8 mouse cellular contexts compared by ENCODE assay signal in genomic region chr6:47953191-47953726, GRCm38 (mm10). TPM values are rescaled to one million over a fixed set of nuclear protein-coding genes. Genes with fewer than 3 reads are reported as not detected.
DNase-seq lines count a peak whose midpoint lies in the region; ATAC-seq and TF ChIP-seq lines count a peak whose summit lies in the region.

Gene Zfp956 (plus strand): TSS chr6:47953390.

- TF ChIP-seq POLR2A in kidney, adult 2 months (IDR thresholded peaks at IDR 0.05; ENCODE audit: low read depth, low read length): peak; percentile 42
- peak; percentile 32 for TF ChIP-seq POLR2A in spleen, adult 2 months (IDR thresholded peaks at IDR 0.05; ENCODE audit: low read depth, low read length)

- ATAC-seq in embryonic facial prominence, embryonic 13.5 days (ENCODE audit: insufficient number of reproducible peaks, insufficient read depth, low FRiP score, low TSS enrichment, low read depth): peak; percentile 98
- peak; percentile 98 for ATAC-seq in limb, embryonic 12.5 days (ENCODE audit: insufficient number of reproducible peaks, insufficient read depth, low FRiP score, low TSS enrichment, low read depth)
- peak; percentile 100 for ATAC-seq in midbrain, embryonic 15.5 days (replicated peaks)

- DNase-seq in 3134 (ENCODE audit: extremely low read depth, insufficient read length, low spot score): peak; percentile 86
- peak; percentile 96 for DNase-seq in adrenal gland, postnatal 36 days
- DNase-seq in heart, adult 18-20 months: peak; percentile 96 to 97
- DNase-seq in kidney, adult 2 months: peak; percentile 98
- peak; percentile 79 to 95 for DNase-seq in spleen, adult 2 months (ENCODE audit: low read depth in 1 of 2, low spot score in 2 of 2)

- H3K9ac ChIP-seq in embryonic facial prominence, embryonic 13.5 days: peak within 1 kb of the TSS; percentile 83
- H3K9ac ChIP-seq in limb, embryonic 12.5 days (replicated peaks): peak within 1 kb of the TSS; percentile 72
- peak within 1 kb of the TSS; percentile 77 for H3K9ac ChIP-seq in midbrain, embryonic 15.5 days

- 0 out of 2 replicates have a peak, but pooled peaks have one; percentile 4 for TF ChIP-seq CTCF in kidney, adult 2 months (conservative IDR thresholded peaks at IDR 0.05; ENCODE audit: insufficient read depth, insufficient read length, low read depth, low read length)
- TF ChIP-seq CTCF in spleen, adult 2 months (IDR thresholded peaks at IDR 0.05; ENCODE audit: extremely low read depth, insufficient read depth, insufficient read length, insufficient replicate concordance): no peak

- H3K36me3 ChIP-seq in embryonic facial prominence, embryonic 13.5 days: peaks cover 37% of the 10 kb centered on the region
- no peaks in the 10 kb centered on the region for H3K36me3 ChIP-seq in kidney, adult 2 months (ENCODE audit: control insufficient read depth, insufficient read depth, low read length)
- peaks cover 37% of the 10 kb centered on the region for H3K36me3 ChIP-seq in limb, embryonic 12.5 days
- H3K36me3 ChIP-seq in midbrain, embryonic 15.5 days (replicated peaks): 0 out of 2 replicates have a peak, but pooled peaks cover 6% of the 10 kb centered on the region
- peaks cover 5% of the 10 kb centered on the region; the same call in 1 of the 2 replicates for H3K36me3 ChIP-seq in spleen, adult 2 months (ENCODE audit: control insufficient read depth, insufficient read depth, low read length)

- under 1% methylated on average over 31 of the region's 31 CpGs for WGBS in embryonic facial prominence, embryonic 13.5 days
- WGBS in kidney, adult 2 months: under 1% methylated on average over 31 of the region's 31 CpGs
- under 1% methylated on average over 31 of the region's 31 CpGs for WGBS in limb, embryonic 12.5 days
- WGBS in midbrain, embryonic 15.5 days: under 1% methylated on average over 31 of the region's 31 CpGs
- under 1% methylated on average over 31 of the region's 31 CpGs for WGBS in spleen, adult 2 months

- H3K27me3 ChIP-seq in embryonic facial prominence, embryonic 13.5 days: no peaks in the 10 kb centered on the region
- no peaks in the 10 kb centered on the region for H3K27me3 ChIP-seq in kidney, adult 2 months (replicated peaks; ENCODE audit: control insufficient read depth, insufficient read depth, low read length)
- H3K27me3 ChIP-seq in limb, embryonic 12.5 days: no peaks in the 10 kb centered on the region
- H3K27me3 ChIP-seq in midbrain, embryonic 15.5 days (replicated peaks): no peaks in the 10 kb centered on the region
- no peaks in the 10 kb centered on the region for H3K27me3 ChIP-seq in spleen, adult 2 months (ENCODE audit: control insufficient read depth, insufficient read depth, low read length)

- H3K4me2 ChIP-seq in embryonic facial prominence, embryonic 13.5 days: peak within 1 kb of the TSS; percentile 79
- peak within 1 kb of the TSS; percentile 81 for H3K4me2 ChIP-seq in limb, embryonic 12.5 days
- peak within 1 kb of the TSS; percentile 64 for H3K4me2 ChIP-seq in midbrain, embryonic 15.5 days

- H3K9me3 ChIP-seq in embryonic facial prominence, embryonic 13.5 days: no peaks in the 10 kb centered on the region
- H3K9me3 ChIP-seq in limb, embryonic 12.5 days: no peaks in the 10 kb centered on the region
- no peaks in the 10 kb centered on the region for H3K9me3 ChIP-seq in midbrain, embryonic 15.5 days

- peak within 1 kb of the TSS; percentile 78 for H3K27ac ChIP-seq in embryonic facial prominence, embryonic 13.5 days
- H3K27ac ChIP-seq in kidney, adult 2 months (ENCODE audit: insufficient read depth, low read depth, low read length): 0 out of 2 replicates have a peak within 1 kb of the TSS, but pooled peaks have one; percentile 20
- peak within 1 kb of the TSS; percentile 82 for H3K27ac ChIP-seq in limb, embryonic 12.5 days
- H3K27ac ChIP-seq in midbrain, embryonic 15.5 days: peak within 1 kb of the TSS; percentile 79
- H3K27ac ChIP-seq in spleen, adult 2 months (ENCODE audit: insufficient read depth, low read length): peak within 1 kb of the TSS; percentile 53

- H3K4me1 ChIP-seq in embryonic facial prominence, embryonic 13.5 days: peaks cover 14% of the 10 kb centered on the region
- peaks cover 4% of the 10 kb centered on the region; the same call in 1 of the 2 replicates for H3K4me1 ChIP-seq in kidney, adult 2 months (ENCODE audit: control insufficient read depth, insufficient read depth, low read length)
- peaks cover 14% of the 10 kb centered on the region for H3K4me1 ChIP-seq in limb, embryonic 12.5 days (replicated peaks)
- H3K4me1 ChIP-seq in midbrain, embryonic 15.5 days: peaks cover 18% of the 10 kb centered on the region
- peaks cover 7% of the 10 kb centered on the region; the same call in 1 of the 2 replicates for H3K4me1 ChIP-seq in spleen, adult 2 months (ENCODE audit: control insufficient read depth, insufficient read depth, insufficient read length)

- H3K4me3 ChIP-seq in embryonic facial prominence, embryonic 13.5 days: peak within 1 kb of the TSS; percentile 73
- H3K4me3 ChIP-seq in kidney, adult 2 months (ENCODE audit: insufficient read depth, low read depth, low read length): peak within 1 kb of the TSS; percentile 98
- H3K4me3 ChIP-seq in limb, embryonic 12.5 days (replicated peaks): peak within 1 kb of the TSS; percentile 63
- peak within 1 kb of the TSS; percentile 76 for H3K4me3 ChIP-seq in midbrain, embryonic 15.5 days
- peak within 1 kb of the TSS; percentile 75 for H3K4me3 ChIP-seq in spleen, adult 2 months (ENCODE audit: extremely low read depth, insufficient read depth, insufficient read length)

RNA-seq across cellular contexts. Expression of gene Zfp956, which starts in this region (rescaled TPM):
- total RNA-seq in adrenal gland, postnatal 36 days (2021): 1 to 10 TPM; 5.2 to 5.7 TPM
- 14.4 and 15.3 TPM in 2 replicates for polyA plus RNA-seq in embryonic facial prominence, embryonic 13.5 days (2015; fragmentation: Nextera tagmentation; extraction: Ambion mirVana)
- 1 to 10 TPM; 1.6 to 1.9 TPM for total RNA-seq in heart, adult 18-20 months (2021)
- polyA plus RNA-seq in kidney, adult 2 months (2012; rRNA removed): 6.7 and 9.4 TPM in 2 replicates
- 12.3 and 13.3 TPM in 2 replicates for polyA plus RNA-seq in limb, embryonic 12.5 days (2016; fragmentation: Nextera tagmentation; extraction: Ambion mirVana)
- 21.4 and 24.7 TPM in 2 replicates for polyA plus RNA-seq in midbrain, embryonic 15.5 days (2015; fragmentation: Nextera tagmentation; extraction: Ambion mirVana)
- 17.2 and 21.6 TPM in 2 replicates for polyA plus RNA-seq in spleen, adult 2 months (2012; rRNA removed)

Comparison
In these comparisons a context has a peak if more than half of its experiments do, and no peak if none do; other contexts are left out.
1. Peak in every context shown above with its lines: DNase-seq, ATAC-seq, H3K4me3 ChIP-seq and H3K27ac ChIP-seq.
2. H3K27ac ChIP-seq: peak in every context shown above with its lines; median percentile 82 in limb, embryonic 12.5 days; 79 in midbrain, embryonic 15.5 days; 78 in embryonic facial prominence, embryonic 13.5 days; 53 in spleen, adult 2 months; 20 in kidney, adult 2 months.